Mouse (Mus musculus) heart, embryonic 12.5 days (tissue): ENCODE measurements at regions not wholly inside any gene's neighbourhood (a gene's known extent, or its start where the extent isn't known, plus 50 kb on each side); places are given as distances from the start of the nearest gene placed in this dataset.
"Not testable (repeated sequence)": the region's sequence is repeated elsewhere in the genome, so short reads cannot be mapped to it uniquely, and the experiment has no call there.

Experiments used
- ATAC-seq: fragments of 200-750 bp; cut with Nextera tagmentation; 2 replicates; pipeline ENCODE4 v1.8.0; 2017; ENCODE audit warnings: moderate TSS enrichment, moderate library complexity; ENCODE audit not compliant: insufficient number of reproducible peaks, low FRiP score
- H3K27ac ChIP-seq: fragments of 300-500 bp; sonication (generic); 2 replicates; pipeline ENCODE4 v1.5.1; 2016; ENCODE audit warnings: mild to moderate bottlenecking, moderate library complexity; ENCODE audit not compliant: poor library complexity, severe bottlenecking
- H3K27me3 ChIP-seq: fragments of 300-500 bp; sonication (generic); replicated peaks from 2 replicates; pipeline ENCODE4 v1.6.1; 2016; ENCODE audit warnings: mild to moderate bottlenecking, moderate library complexity
- H3K36me3 ChIP-seq: fragments of 300-500 bp; sonication (generic); 2 replicates; pipeline ENCODE4 v1.6.1; 2016; ENCODE audit warnings: mild to moderate bottlenecking, moderate library complexity
- H3K4me1 ChIP-seq: fragments of 300-500 bp; sonication (generic); replicated peaks from 2 replicates; pipeline ENCODE4 v1.6.1; 2016; ENCODE audit warnings: mild to moderate bottlenecking
- H3K4me2 ChIP-seq: fragments of 300-500 bp; sonication (generic); 2 replicates; pipeline ENCODE4 v1.6.1; 2016; ENCODE audit warnings: mild to moderate bottlenecking, moderate library complexity
- H3K4me3 ChIP-seq: fragments of 300-500 bp; sonication (generic); 2 replicates; pipeline ENCODE4 v1.5.1; 2016; ENCODE audit warnings: mild to moderate bottlenecking
- H3K9ac ChIP-seq: fragments of 300-500 bp; sonication (generic); 2 replicates; pipeline ENCODE4 v1.6.1; 2016; ENCODE audit warnings: mild to moderate bottlenecking, moderate library complexity
- H3K9me3 ChIP-seq: fragments of 300-500 bp; sonication (generic); replicated peaks from 2 replicates; pipeline ENCODE4 v1.6.1; 2016; ENCODE audit warnings: mild to moderate bottlenecking, moderate library complexity
- WGBS: fragments of 180-500 bp; shearing (Covaris S2); methylation state at CpG from one replicate; pipeline ENCODE4 v1.1.7; 2016; 5-methylcytosine and 5-hydroxymethylcytosine counted together

DNA sequence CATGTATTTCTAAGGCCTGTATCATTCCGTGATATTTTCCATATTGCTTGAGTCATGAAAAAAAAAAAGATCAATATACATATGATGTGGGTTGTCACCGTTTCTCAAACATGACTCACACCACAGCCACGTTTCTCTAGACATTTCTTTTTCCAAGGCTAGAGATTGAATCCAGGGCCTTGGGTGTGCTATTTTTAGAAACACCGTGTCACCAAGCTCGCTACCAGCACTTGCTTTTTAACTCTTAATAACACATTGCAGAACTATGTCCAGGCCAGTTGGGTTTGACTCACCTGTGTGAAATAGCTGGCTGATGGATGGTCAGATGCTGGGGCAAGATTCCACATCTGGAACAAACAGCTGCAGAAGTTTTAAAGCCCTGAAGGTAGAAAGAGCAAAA lies 209.6 kb upstream of the Arid2 start:
- peak overlapping the region; percentile 54 for H3K27ac ChIP-seq
- no peak overlapping the region for H3K9ac ChIP-seq
- H3K27me3 ChIP-seq: no peaks in the 10 kb centered on the region
- H3K36me3 ChIP-seq: no peaks in the 10 kb centered on the region
- ATAC-seq: no peak
- H3K9me3 ChIP-seq: no peaks in the 10 kb centered on the region
- H3K4me3 ChIP-seq: no peak overlapping the region
- peak overlapping the region; percentile 20 for H3K4me2 ChIP-seq
- 23% methylated on average over 5 of the region's 5 CpGs for WGBS
- H3K4me1 ChIP-seq: peaks cover 28% of the 10 kb centered on the region

DNA sequence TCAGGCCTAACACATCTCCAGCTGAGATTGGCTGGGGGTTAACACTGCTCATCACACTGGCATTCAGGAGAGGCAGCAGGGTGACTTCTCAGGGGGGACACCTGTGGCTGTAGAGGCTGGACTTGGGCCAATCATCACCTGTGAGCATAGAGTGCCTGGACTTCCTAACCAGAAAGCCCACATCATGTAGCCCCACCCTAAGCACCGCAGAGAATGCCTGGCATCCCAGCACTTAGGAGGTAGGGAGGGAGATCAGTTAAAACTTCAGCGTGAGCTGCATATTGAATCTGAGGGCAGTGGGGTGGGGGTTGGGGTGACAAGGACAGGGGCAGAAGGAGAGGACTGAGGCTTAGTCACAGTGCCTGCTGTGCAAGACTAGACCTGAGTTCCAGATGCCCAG lies 208.7 kb upstream of the Arid2 start:
- H3K4me1 ChIP-seq: peaks cover 31% of the 10 kb centered on the region
- WGBS: 11% methylated on average over 2 of the region's 2 CpGs
- H3K4me3 ChIP-seq: no peak overlapping the region
- H3K27me3 ChIP-seq: no peaks in the 10 kb centered on the region
- 0 out of 2 replicates have a peak overlapping the region, but pooled peaks have one; percentile 20 for H3K4me2 ChIP-seq
- no peaks in the 10 kb centered on the region for H3K9me3 ChIP-seq
- H3K27ac ChIP-seq: peak overlapping the region; percentile 54
- H3K36me3 ChIP-seq: no peaks in the 10 kb centered on the region
- no peak for ATAC-seq
- no peak overlapping the region for H3K9ac ChIP-seq

DNA sequence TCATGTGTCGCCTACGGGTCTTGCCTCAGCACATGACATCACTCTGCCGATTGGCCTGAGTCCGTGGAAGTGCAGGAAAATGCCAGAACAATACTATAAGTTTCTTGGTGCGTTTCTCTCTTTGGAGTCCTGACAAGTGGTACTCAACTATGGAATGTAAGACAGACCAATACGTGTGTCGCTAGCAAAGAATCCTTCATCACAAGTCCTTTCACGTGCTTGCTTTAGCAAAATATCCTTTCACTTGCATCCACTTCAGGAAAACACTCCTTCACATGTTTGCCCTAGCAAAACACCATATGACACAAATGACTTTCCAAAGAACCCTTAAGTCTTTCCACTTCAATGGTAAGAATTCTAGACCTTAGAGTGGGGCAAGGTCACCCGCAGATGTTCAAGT lies 197.6 kb upstream of the Arid2 start:
- Histone ChIP-seq H3K27me3 (no peaks in the 10 kb centered on the region), H3K36me3 (no peaks in the 10 kb centered on the region), H3K9ac (no peak overlapping the region), H3K9me3 (no peaks in the 10 kb centered on the region), H3K4me2 (no peak overlapping the region), H3K4me1 (no peaks in the 10 kb centered on the region), H3K27ac (no peak overlapping the region), H3K4me3 (no peak overlapping the region)
- no peak for ATAC-seq
- WGBS: 80% methylated on average over 9 of the region's 9 CpGs

DNA sequence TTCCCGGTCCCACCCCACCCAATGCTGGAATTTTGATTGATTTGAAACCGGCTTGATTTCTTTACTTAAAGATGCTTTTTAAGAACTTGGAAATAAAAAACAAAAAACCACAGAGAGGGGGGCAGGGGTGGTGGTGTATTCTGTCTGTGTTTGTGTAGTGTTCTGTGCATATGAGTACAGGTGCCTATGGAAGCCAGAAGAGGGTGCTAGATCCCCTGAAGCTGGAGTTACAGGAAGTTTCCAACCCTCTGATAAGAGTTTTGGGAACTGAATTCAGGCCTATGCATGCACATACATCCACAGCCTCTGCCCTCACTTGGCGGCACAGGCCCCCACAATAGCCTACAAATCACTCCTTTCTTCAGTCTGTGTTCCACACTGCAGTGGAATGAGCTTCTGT lies 190.9 kb upstream of the Arid2 start:
- 88% methylated on average over 3 of the region's 3 CpGs for WGBS
- Histone ChIP-seq H3K27ac (no peak overlapping the region), H3K9ac (no peak overlapping the region), H3K4me3 (no peak overlapping the region), H3K4me2 (no peak overlapping the region), H3K36me3 (no peaks in the 10 kb centered on the region), H3K27me3 (no peaks in the 10 kb centered on the region), H3K4me1 (no peaks in the 10 kb centered on the region), H3K9me3 (no peaks in the 10 kb centered on the region)
- no peak for ATAC-seq

DNA sequence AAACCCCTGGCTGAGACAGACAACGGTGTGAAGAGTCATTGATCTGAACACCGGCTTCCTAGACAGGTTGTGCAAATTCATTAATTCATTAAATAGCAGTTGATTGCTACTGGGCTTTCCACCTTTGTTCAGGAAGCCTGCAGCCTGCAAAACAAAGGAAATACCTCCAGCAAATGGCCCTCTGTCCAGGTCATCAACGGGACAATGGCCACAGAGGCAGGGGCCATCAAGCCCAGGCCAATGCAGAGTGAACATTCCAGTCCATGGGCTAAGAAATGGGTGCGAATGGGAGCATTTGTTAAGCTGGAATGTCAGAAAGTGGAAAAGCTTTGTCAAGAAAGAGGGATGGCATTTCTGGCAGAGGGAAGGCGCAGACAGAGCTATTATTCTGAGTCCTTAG lies 188.5 kb upstream of the Arid2 start:
- Histone ChIP-seq H3K9ac (no peak overlapping the region), H3K4me1 (no peaks in the 10 kb centered on the region), H3K27me3 (no peaks in the 10 kb centered on the region), H3K36me3 (no peaks in the 10 kb centered on the region), H3K27ac (no peak overlapping the region), H3K4me2 (no peak overlapping the region), H3K4me3 (no peak overlapping the region), H3K9me3 (no peaks in the 10 kb centered on the region)
- 77% methylated on average over 5 of the region's 5 CpGs for WGBS
- no peak for ATAC-seq

DNA sequence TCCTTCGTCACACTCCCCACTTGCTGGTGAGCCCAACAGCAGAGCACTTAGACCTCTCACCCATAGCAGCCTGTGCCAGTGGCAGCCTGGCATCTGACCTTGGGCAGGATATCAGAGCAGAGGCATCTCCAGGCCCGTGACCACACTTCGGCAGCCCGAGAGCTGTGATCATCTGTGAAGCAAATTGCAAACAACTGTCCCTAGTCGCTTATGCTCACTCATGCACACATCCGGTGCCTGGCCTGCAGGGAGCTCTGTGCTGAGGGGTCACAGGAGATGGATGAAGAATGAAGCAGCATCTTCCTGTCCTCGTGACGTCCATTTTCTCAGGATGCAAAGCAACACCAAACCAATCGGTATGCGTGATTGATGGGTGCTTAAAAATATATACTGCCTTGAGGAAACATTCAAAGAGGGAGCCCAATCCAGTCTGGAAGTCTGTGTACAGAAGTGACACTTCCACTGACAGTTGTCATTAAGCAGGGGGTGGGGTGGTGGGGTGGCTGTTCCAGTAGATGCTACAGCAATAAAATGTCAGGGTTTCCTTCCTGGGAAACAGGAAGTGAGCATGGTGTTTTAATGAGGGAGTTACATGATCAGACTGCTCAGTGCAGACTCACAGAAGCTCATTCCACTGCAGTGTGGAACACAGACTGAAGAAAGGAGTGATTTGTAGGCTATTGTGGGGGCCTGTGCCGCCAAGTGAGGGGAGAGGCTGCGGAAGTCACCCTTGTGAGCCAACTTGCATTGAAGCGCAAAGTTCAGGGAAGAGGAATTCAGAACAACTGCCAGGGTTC lies 187.3 kb upstream of the Arid2 start:
- not testable (repeated sequence) for H3K4me1 ChIP-seq, H3K4me3 ChIP-seq, H3K36me3 ChIP-seq, H3K9ac ChIP-seq, H3K9me3 ChIP-seq, H3K4me2 ChIP-seq, H3K27me3 ChIP-seq, ATAC-seq, H3K27ac ChIP-seq
- WGBS: 78% methylated on average over 13 of the region's 13 CpGs

DNA sequence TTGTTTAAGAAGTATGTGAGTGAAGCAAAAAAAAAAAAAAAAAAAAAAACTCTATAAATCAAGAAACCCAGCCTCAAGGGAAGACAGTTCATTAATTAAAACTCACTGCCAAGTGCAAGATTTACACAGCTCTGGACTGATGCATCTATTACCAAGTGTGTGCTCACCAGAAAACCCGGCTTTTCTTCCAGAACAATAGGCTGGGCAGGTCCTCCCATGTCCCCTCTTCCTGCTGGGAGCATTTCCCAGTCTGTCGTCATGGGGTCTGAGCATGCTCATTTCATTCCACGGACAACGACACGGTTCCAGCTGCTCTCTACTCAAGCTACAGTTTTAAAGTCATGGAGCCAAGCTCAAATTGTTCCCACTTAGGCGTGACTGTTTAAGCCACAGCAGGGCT lies 183.6 kb upstream of the Arid2 start:
- H3K9me3 ChIP-seq: no peaks in the 10 kb centered on the region
- no peak overlapping the region for H3K9ac ChIP-seq
- no peak overlapping the region for H3K4me3 ChIP-seq
- no peak for ATAC-seq
- no peaks in the 10 kb centered on the region for H3K4me1 ChIP-seq
- H3K36me3 ChIP-seq: no peaks in the 10 kb centered on the region
- WGBS: 63% methylated on average over 6 of the region's 6 CpGs
- no peaks in the 10 kb centered on the region for H3K27me3 ChIP-seq
- H3K27ac ChIP-seq: no peak overlapping the region
- no peak overlapping the region for H3K4me2 ChIP-seq

DNA sequence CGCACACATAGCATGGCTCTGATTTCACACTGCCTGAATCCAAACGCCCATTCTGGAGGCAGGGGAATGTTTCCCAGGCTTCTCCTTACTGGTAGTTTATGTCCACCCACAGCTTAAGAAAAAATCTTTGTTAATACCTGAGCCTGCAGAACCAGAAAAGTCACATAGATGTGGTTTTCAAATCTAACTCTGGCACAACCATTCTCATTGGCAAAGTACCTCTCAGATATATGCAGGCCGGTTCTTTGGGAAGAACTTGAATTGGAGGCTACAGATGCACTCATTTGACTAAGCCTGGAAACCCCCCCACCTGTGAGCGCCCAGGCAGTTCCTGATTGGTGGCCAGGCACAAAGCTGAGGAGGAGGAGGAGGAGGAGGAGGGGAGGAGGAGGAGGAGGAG lies 179.8 kb upstream of the Arid2 start:
- no peaks in the 10 kb centered on the region for H3K27me3 ChIP-seq
- H3K27ac ChIP-seq: no peak overlapping the region
- H3K36me3 ChIP-seq: no peaks in the 10 kb centered on the region
- ATAC-seq: no peak
- no peaks in the 10 kb centered on the region for H3K4me1 ChIP-seq
- no peak overlapping the region for H3K4me2 ChIP-seq
- WGBS: 55% methylated on average over 4 of the region's 4 CpGs
- H3K9me3 ChIP-seq: peaks cover 10% of the 10 kb centered on the region; the same call in 1 of the 2 replicates
- no peak overlapping the region for H3K9ac ChIP-seq
- no peak overlapping the region for H3K4me3 ChIP-seq

DNA sequence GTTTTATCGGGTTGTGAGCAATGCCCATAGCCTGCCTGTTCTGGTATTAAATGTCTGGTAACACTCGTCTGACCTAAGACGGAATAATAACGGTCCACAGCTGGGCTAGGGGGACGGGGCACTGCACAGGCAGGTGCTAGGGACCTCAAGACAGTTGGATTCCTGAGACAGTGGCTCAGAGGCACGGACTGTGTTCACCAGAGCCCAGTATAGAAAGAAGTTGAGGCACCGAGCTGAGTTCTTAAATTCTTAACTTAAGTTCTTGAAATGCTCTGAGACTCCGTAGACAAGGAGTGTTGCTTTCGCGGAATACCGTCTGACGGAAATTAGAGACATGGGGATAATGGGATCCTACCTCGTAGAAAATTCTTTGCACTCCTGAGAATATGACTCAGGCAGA lies 174.2 kb upstream of the Arid2 start:
- Histone ChIP-seq H3K4me1 (peaks cover 14% of the 10 kb centered on the region), H3K9me3 (peaks cover 12% of the 10 kb centered on the region; the same call in 1 of the 2 replicates), H3K4me2 (no peak overlapping the region), H3K27me3 (no peaks in the 10 kb centered on the region), H3K9ac (no peak overlapping the region), H3K27ac (no peak overlapping the region), H3K36me3 (no peaks in the 10 kb centered on the region), H3K4me3 (no peak overlapping the region)
- no peak for ATAC-seq
- WGBS: 80% methylated on average over 13 of the region's 13 CpGs

DNA sequence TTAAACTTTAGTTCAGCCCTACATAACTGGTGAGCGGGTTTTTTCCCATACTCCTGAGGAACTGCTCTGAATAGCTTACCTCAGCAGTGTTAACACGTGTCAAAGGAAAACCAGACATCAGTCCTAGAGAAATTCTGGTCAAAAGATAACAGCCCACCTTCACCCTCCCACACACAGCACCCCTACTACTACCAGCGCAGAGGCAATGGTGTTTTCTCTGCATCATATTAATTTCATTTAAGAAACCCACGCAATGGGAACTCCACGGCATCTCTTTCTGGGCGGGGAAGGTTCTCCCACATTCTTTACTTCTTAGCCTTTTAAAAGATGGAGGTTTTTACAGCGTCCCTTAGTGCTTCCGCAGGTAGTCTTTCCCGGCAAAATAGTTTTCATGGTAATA lies 172.7 kb upstream of the Arid2 start:
- H3K4me3 ChIP-seq: peak overlapping the region; percentile 8; the same call in 1 of the 2 replicates
- H3K36me3 ChIP-seq: no peaks in the 10 kb centered on the region
- no peak overlapping the region for H3K9ac ChIP-seq
- H3K9me3 ChIP-seq: peaks cover 6% of the 10 kb centered on the region; the same call in 1 of the 2 replicates
- H3K27me3 ChIP-seq: no peaks in the 10 kb centered on the region
- ATAC-seq: no peak
- H3K4me1 ChIP-seq: peaks cover 14% of the 10 kb centered on the region
- 44% methylated on average over 9 of the region's 9 CpGs for WGBS
- no peak overlapping the region for H3K27ac ChIP-seq
- H3K4me2 ChIP-seq: peak overlapping the region; percentile 42

DNA sequence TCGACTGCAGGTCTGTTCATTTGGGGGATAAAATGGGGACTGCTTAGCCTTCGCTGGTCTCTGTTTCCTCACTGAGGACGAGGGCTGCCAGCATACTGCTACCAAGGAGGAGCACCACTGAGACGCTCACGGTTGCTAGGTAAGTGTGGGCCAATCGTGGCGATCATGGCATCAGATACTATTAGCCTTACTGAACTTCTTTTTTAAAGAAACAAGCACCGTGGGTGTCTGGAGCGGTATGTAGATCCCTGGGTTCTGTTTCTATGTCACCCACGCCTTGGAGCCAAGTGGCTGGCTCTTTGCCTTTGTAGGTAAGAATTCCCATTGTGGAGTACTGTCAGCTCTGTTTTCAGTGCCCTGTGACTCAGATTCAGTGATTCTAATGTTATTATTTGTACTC lies 172.1 kb upstream of the Arid2 start:
- H3K27me3 ChIP-seq: no peaks in the 10 kb centered on the region
- peaks cover 14% of the 10 kb centered on the region for H3K4me1 ChIP-seq
- ATAC-seq: no peak
- peaks cover 4% of the 10 kb centered on the region; the same call in 1 of the 2 replicates for H3K9me3 ChIP-seq
- H3K9ac ChIP-seq: no peak overlapping the region
- no peak overlapping the region for H3K27ac ChIP-seq
- H3K4me3 ChIP-seq: peak overlapping the region; percentile 8; the same call in 1 of the 2 replicates
- WGBS: 25% methylated on average over 10 of the region's 10 CpGs
- H3K36me3 ChIP-seq: no peaks in the 10 kb centered on the region
- peak overlapping the region; percentile 42 for H3K4me2 ChIP-seq

DNA sequence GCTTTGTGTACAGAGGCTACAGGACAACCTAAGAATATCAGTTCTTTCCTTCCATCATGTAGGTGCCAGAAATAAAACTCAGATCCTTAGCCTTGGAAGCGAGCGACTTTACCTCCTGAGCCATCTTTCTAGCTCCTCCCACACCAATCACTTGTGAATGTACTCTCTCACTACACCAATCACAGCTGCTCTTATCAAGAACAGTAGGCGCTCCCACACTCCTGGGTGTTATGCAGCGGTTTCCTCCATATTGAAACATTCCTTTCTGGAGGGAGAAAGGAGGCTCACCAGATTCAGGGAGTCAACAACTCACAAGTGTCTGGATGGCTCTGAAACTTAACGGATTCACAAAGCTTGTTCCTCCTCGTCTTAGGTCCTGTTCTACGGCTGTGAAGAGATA lies 168.1 kb upstream of the Arid2 start:
- Histone ChIP-seq H3K9ac (no peak overlapping the region), H3K4me3 (no peak overlapping the region), H3K36me3 (no peaks in the 10 kb centered on the region), H3K9me3 (peaks cover 9% of the 10 kb centered on the region), H3K4me1 (peaks cover 11% of the 10 kb centered on the region), H3K27ac (no peak overlapping the region), H3K27me3 (no peaks in the 10 kb centered on the region), H3K4me2 (no peak overlapping the region)
- ATAC-seq: no peak
- WGBS: 80% methylated on average over 7 of the region's 7 CpGs
